Mouse (Mus musculus) hindbrain, postnatal 0 days (tissue): ENCODE measurements around the gene Tenm4. TPM values are rescaled to one million over a fixed set of nuclear protein-coding genes. Genes with fewer than 3 reads are reported as not detected.

Source experiments
- ATAC-seq: fragments of 200-750 bp; cut with Nextera tagmentation; 2 replicates; pipeline ENCODE4 v1.8.0; 2017; ENCODE audit warnings: mild to moderate bottlenecking, moderate TSS enrichment, moderate library complexity
- DNase-seq: peaks from one replicate; pipeline ENCODE4 v3.0.0-alpha.2; 2015; ENCODE audit warnings: low spot score
- H3K27ac ChIP-seq: fragments of 300-500 bp; sonication (generic); 2 replicates; pipeline ENCODE4 v1.5.1; 2014; ENCODE audit warnings: mild to moderate bottlenecking
- H3K27me3 ChIP-seq: fragments of 300-500 bp; sonication (generic); 2 replicates; pipeline ENCODE4 v1.6.1; 2014; ENCODE audit warnings: low read length, mixed read lengths; ENCODE audit not compliant: insufficient read depth
- H3K36me3 ChIP-seq: fragments of 300-500 bp; sonication (generic); 2 replicates; pipeline ENCODE4 v1.6.1; 2014; ENCODE audit warnings: low read length, mixed read lengths; ENCODE audit not compliant: insufficient read depth
- H3K4me1 ChIP-seq: fragments of 300-500 bp; sonication (generic); 2 replicates; pipeline ENCODE4 v1.6.1; 2014; ENCODE audit warnings: antibody characterized with exemption, low read length, mixed read lengths; ENCODE audit not compliant: insufficient read depth
- H3K4me2 ChIP-seq: fragments of 300-500 bp; sonication (generic); 2 replicates; pipeline ENCODE4 v1.6.1; 2014; ENCODE audit warnings: low read depth, mild to moderate bottlenecking, low read length, moderate library complexity, mixed read lengths
- H3K4me3 ChIP-seq: fragments of 300-500 bp; sonication (generic); 2 replicates; pipeline ENCODE4 v1.5.1; 2014; ENCODE audit warnings: low read length
- H3K9ac ChIP-seq: fragments of 300-500 bp; sonication (generic); replicated peaks from 2 replicates; pipeline ENCODE4 v1.6.1; 2014; ENCODE audit warnings: mild to moderate bottlenecking, low read length, moderate library complexity, mixed read lengths
- H3K9me3 ChIP-seq: fragments of 300-500 bp; sonication (generic); 2 replicates; pipeline ENCODE4 v1.6.1; 2016; ENCODE audit warnings: low read length, mixed read lengths
- CTCF ChIP-seq: IDR thresholded peaks from 2 replicates; pipeline ENCODE4 v1.5.1; 2016; ENCODE audit warnings: antibody characterized with exemption, control low read depth, low read depth
- WGBS: fragments of 180-500 bp; shearing (Covaris S2); extraction: QIAGEN DNeasy Blood & Tissue Kit; methylation state at CpG from one replicate; pipeline ENCODE4 v1.1.7; 2014; 5-methylcytosine and 5-hydroxymethylcytosine counted together
- polyA plus RNA-seq: library from polyadenylated mRNA; unstranded; fragments of >200 nt; fragmentation: Nextera tagmentation; extraction: Ambion mirVana; gene quantifications from 2 replicates; pipeline ENCODE4 v1.2.1, GENCODE M21; 2015
- total RNA-seq: library from RNA; depleted of rRNA; stranded (reverse); fragments of >200 nt; gene quantifications from 2 replicates; pipeline ENCODE4 v1.2.3, GENCODE M21; 2014

The Tenm4 gene
- total and polyA plus RNA-seq, 2 experiments from 2014 or later = 24.1 to 49.7 TPM

DNA sequence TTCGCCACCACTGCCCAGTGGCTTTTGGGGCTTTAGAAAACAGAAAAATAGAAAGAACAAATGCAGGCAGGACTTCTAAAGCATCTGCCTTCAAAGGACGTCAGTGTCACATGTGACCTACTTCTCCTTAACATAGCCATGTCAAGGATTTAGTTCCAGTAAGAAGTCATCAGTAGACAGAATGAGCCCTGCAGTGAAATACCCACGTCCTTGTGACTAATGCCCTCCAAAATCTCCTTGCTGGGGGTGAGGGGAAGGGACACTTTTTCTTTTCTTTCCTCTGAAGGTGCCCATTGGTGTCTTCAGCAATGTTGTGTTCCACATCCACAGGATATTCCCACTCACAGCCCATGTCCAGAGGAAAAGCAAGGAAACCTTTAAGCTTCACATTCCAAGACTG lies 596.0 kb downstream of the Tenm4 start:
- no peak overlapping the region for H3K9ac ChIP-seq
- 70% methylated on average over 3 of the region's 3 CpGs for WGBS
- no peaks in the 10 kb centered on the region for H3K4me1 ChIP-seq
- H3K4me3 ChIP-seq = no peak overlapping the region
- no peak overlapping the region for H3K4me2 ChIP-seq
- DNase-seq (no peak), ATAC-seq (no peak)
- H3K27me3 ChIP-seq = no peaks in the 10 kb centered on the region
- H3K9me3 ChIP-seq = no peaks in the 10 kb centered on the region
- H3K27ac ChIP-seq = no peak overlapping the region
- no peak for TF ChIP-seq CTCF
- 0 out of 2 replicates have a peak, but pooled peaks cover under 1% of the 10 kb centered on the region for H3K36me3 ChIP-seq

DNA sequence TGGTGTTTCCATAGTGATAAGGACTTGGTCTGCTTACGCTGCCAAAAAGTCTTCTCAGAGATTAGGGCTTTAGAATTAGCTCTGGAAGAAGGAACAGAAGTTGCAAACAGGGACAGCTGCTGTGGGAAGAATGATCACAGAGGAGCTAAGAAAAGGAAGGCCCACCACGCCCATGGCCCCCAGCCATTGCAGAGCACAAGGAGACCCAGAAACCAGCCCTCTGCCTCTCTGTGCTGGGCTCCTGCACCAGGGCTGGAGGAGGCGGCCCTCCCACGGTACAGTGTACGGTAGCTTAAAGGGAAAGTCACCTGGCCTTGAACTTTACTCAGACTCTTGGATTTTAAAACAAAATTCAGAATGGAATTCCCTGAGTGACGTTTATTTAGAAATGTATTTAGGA lies 597.7 kb downstream of the Tenm4 start:
- H3K4me2 ChIP-seq = no peak overlapping the region
- no peaks in the 10 kb centered on the region for H3K27me3 ChIP-seq
- no peak for TF ChIP-seq CTCF
- no peaks in the 10 kb centered on the region for H3K4me1 ChIP-seq
- ATAC-seq = no peak
- no peaks in the 10 kb centered on the region for H3K9me3 ChIP-seq
- H3K4me3 ChIP-seq = no peak overlapping the region
- H3K9ac ChIP-seq = no peak overlapping the region
- 0 out of 2 replicates have a peak, but pooled peaks cover 4% of the 10 kb centered on the region for H3K36me3 ChIP-seq
- no peak overlapping the region for H3K27ac ChIP-seq
- WGBS = 82% methylated on average over 6 of the region's 6 CpGs
- DNase-seq = no peak

DNA sequence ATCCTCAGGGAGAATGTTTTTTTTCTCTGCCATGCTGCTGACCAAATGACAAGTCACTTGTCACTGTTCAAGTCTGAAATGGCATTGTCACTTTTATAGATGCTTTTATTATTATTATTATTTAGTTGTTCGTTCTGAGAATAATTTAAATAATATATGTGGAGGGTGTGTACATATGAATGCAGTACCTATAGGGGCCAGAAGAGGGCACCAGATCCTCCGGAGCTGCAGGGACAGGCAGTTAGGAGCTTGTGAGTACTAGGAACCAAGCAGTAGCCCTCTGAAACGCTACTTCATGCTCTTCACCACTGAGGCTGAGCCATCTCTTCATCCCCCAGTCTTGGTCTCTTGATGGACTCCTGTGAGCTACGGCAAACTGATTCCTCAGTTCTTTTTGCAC lies 598.7 kb downstream of the Tenm4 start:
- DNase-seq = no peak
- H3K4me3 ChIP-seq = no peak overlapping the region
- ATAC-seq = no peak
- no peaks in the 10 kb centered on the region for H3K9me3 ChIP-seq
- no peak overlapping the region for H3K4me2 ChIP-seq
- H3K27ac ChIP-seq = no peak overlapping the region
- WGBS = 65% methylated on average over 4 of the region's 4 CpGs
- no peak overlapping the region for H3K9ac ChIP-seq
- TF ChIP-seq CTCF = peak; percentile 56
- H3K36me3 ChIP-seq = 0 out of 2 replicates have a peak, but pooled peaks cover 4% of the 10 kb centered on the region
- H3K27me3 ChIP-seq = no peaks in the 10 kb centered on the region
- no peaks in the 10 kb centered on the region for H3K4me1 ChIP-seq

DNA sequence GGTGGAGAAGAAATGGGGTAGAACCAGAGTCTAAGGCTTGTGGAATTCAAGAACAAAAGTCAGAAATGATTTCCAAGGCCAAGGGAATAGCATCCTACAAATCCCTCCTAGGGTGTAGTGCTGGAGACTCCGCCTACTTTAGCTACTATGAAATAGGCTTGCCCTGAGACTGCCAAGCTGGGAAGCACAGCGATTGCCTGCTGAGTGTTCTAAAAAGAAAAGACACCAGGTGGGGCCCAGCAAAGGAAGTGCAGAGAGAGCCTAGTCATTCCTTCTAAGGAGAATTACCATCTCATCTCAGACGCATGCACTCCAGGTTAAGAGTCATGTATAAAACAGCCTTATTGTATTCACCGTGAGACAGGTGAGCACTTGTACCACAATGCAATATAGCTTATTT lies 601.9 kb downstream of the Tenm4 start:
- Histone ChIP-seq H3K9ac (no peak overlapping the region), H3K9me3 (0 out of 2 replicates have a peak, but pooled peaks cover 2% of the 10 kb centered on the region), H3K4me2 (no peak overlapping the region), H3K4me3 (no peak overlapping the region), H3K27ac (no peak overlapping the region), H3K36me3 (0 out of 2 replicates have a peak, but pooled peaks cover 4% of the 10 kb centered on the region), H3K27me3 (no peaks in the 10 kb centered on the region), H3K4me1 (no peaks in the 10 kb centered on the region)
- no peak for ATAC-seq
- WGBS = 74% methylated on average over 4 of the region's 4 CpGs
- no peak for TF ChIP-seq CTCF
- DNase-seq = no peak

DNA sequence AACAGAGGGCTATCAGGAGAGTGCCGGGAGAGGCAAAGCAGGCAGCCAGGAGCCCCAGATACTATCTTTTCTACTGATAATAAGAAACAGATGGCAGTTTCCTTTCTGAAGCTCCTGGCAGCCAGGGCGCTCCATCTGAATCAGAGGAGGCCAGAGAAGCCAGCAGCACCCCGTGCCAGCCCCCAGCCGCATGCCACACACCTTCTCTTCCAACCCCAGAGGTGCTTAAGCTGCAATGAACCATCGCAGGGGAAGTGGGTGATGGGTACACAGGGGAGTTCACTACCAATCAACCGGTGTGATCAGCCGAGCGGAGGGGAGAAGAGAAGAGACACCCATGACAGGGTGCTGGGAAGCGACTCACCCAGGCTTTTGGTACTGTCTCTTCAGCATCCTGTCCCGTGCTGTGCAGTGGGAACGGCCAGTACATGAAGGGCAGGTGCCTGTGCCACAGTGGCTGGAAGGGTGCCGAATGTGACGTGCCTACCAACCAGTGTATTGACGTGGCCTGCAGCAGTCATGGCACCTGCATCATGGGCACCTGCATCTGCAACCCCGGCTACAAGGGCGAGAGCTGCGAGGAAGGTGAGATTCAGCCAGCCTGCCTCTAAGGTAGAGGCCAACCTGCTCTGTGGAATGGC lies 602.7 kb downstream of the Tenm4 start:
- Histone ChIP-seq H3K4me3 (no peak overlapping the region), H3K27ac (no peak overlapping the region), H3K9me3 (0 out of 2 replicates have a peak, but pooled peaks cover 2% of the 10 kb centered on the region), H3K9ac (no peak overlapping the region), H3K4me1 (no peaks in the 10 kb centered on the region), H3K27me3 (no peaks in the 10 kb centered on the region), H3K4me2 (no peak overlapping the region), H3K36me3 (0 out of 2 replicates have a peak, but pooled peaks cover 4% of the 10 kb centered on the region)
- TF ChIP-seq CTCF = no peak
- DNase-seq (no peak), ATAC-seq (no peak)
- WGBS = 78% methylated on average over 17 of the region's 17 CpGs

DNA sequence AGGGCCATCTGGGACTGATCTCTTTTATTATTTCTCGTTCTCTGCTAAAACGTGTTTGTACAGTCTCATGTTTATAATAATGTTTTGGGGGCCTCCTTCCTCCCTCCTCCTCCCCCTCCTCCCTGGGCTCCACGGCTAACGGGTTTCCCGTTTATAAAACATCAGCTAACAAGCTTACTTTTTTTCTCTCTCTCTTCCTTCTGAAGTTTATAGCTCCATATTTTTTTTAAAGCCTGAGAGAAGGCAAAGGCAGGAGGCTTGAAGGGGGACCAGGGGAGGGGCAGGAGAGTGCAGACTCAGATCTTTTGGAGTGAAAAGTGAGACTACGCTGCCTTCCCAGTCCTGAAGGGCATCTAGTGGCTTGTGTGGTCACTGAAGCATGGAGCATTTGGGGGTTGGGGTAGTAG lies 604.0 kb downstream of the Tenm4 start:
- H3K27ac ChIP-seq = no peak overlapping the region
- no peak for DNase-seq
- WGBS = 46% methylated on average over 6 of the region's 6 CpGs
- 0 out of 2 replicates have a peak, but pooled peaks cover 2% of the 10 kb centered on the region for H3K9me3 ChIP-seq
- H3K27me3 ChIP-seq = no peaks in the 10 kb centered on the region
- no peaks in the 10 kb centered on the region for H3K4me1 ChIP-seq
- TF ChIP-seq CTCF = no peak
- ATAC-seq = no peak
- no peak overlapping the region for H3K9ac ChIP-seq
- H3K36me3 ChIP-seq = 0 out of 2 replicates have a peak, but pooled peaks cover 4% of the 10 kb centered on the region
- H3K4me2 ChIP-seq = no peak overlapping the region
- no peak overlapping the region for H3K4me3 ChIP-seq

DNA sequence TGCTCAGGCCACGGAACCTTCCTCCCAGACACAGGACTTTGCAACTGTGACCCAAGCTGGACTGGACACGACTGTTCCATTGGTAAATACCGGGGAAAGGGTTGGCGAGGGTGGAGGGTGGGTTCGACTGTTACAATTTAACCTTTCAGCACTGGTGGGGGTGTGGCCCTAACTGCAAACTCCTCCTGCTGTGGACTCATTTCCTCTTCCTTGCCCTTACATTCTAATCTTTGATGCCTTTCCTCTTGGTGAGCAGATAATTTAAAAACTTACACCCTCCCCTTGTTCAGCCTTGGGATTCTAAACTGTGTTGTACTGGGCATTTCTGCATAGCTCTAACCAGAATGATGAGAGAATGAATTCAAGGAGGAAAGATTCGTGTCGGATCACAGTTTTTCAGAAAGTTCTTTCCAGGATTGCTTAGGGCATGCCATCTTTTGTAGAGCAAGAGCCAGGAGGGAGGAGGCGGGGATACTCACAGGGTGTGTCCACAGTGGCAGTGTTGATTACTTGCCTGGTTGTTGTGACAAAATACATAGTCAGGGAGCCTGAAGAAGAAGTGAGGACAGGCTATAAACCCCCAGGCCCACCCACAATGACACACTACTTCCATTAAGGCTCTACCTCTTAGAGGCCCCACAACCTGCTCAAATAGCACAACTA lies 607.0 kb downstream of the Tenm4 start:
- H3K4me3 ChIP-seq = no peak overlapping the region
- H3K4me1 ChIP-seq = no peaks in the 10 kb centered on the region
- ATAC-seq = no peak
- no peaks in the 10 kb centered on the region for H3K36me3 ChIP-seq
- no peak for TF ChIP-seq CTCF
- no peaks in the 10 kb centered on the region for H3K27me3 ChIP-seq
- no peak for DNase-seq
- 0 out of 2 replicates have a peak, but pooled peaks cover 2% of the 10 kb centered on the region for H3K9me3 ChIP-seq
- no peak overlapping the region for H3K4me2 ChIP-seq
- H3K27ac ChIP-seq = no peak overlapping the region
- no peak overlapping the region for H3K9ac ChIP-seq
- WGBS = 89% methylated on average over 8 of the region's 8 CpGs
